Mouse (Mus musculus) embryonic fibroblast, embryonic 13.5 days (primary cell): Measurements from ENCODE around the gene Lrrc74b.

Source experiments
- CTCF ChIP-seq: IDR thresholded peaks from 2 replicates; pipeline ENCODE4 v1.5.1; 2011; ENCODE audit warnings: mild to moderate bottlenecking, control low read depth, low read length, moderate library complexity, borderline replicate concordance; ENCODE audit not compliant: insufficient read depth
- POLR2A ChIP-seq: IDR thresholded peaks from 2 replicates; pipeline ENCODE4 v1.6.1; 2011; ENCODE audit warnings: low read depth, mild to moderate bottlenecking, control low read depth, low read length, moderate library complexity

DNA sequence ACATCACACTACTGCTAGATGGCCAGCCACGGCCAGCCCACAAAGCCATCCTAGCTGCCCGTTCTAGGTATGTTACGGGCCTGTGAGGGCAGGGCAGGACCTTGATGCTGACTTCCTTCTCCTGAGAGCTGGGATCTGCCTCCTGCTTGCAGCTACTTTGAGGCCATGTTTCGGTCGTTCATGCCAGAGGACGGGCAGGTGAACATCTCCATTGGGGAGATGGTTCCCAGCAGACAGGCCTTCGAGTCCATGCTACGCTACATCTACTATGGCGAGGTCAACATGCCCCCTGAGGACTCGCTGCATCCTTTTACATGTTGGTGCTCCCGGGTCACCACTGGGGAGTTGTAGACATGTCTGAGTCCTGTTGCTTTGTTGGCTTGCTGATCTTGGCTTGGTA is 36.9 kb downstream of the Lrrc74b start:
- TF ChIP-seq POLR2A (no peak), CTCF (no peak)
